Mouse (Mus musculus) ES-CJ7 (cell line): ENCODE data around the gene Nploc4.
"Not testable (repeated sequence)": the region's sequence is repeated elsewhere in the genome, so short reads cannot be mapped to it uniquely, and the experiment has no call there.

Experiments used
- DNase-seq: peaks from one replicate; pipeline ENCODE4 v3.0.0; 2011; ENCODE audit warnings: low read depth, low spot score

The Nploc4 gene

GRCm38 (mm10) chr11:120354304-120355276, 82.9 kb downstream of the Nploc4 start:
- DNase-seq = no peak

- peak; percentile 65 for DNase-seq
Measured at GRCm38 (mm10) chr11:120353500-120354303, 83.8 kb downstream of the Nploc4 start.

- DNase-seq = no peak
Measured at GRCm38 (mm10) chr11:120352571-120353290, 84.8 kb downstream of the Nploc4 start.

- not testable (repeated sequence) for DNase-seq
Measured at GRCm38 (mm10) chr11:120352093-120352350, 85.5 kb downstream of the Nploc4 start.

GRCm38 (mm10) chr11:120351250-120352092, 86.0 kb downstream of the Nploc4 start:
- peak; percentile 33 for DNase-seq

GRCm38 (mm10) chr11:120350711-120351110, 86.8 kb downstream of the Nploc4 start:
- peak; percentile 79 for DNase-seq

GRCm38 (mm10) chr11:120349986-120350702, 87.4 kb downstream of the Nploc4 start:
- peak; percentile 97 for DNase-seq

- peak; percentile 82 for DNase-seq
Measured at GRCm38 (mm10) chr11:120349371-120349985, 88.0 kb downstream of the Nploc4 start.

- DNase-seq = peak; percentile 55
Measured at GRCm38 (mm10) chr11:120348684-120349370, 88.7 kb downstream of the Nploc4 start.

GRCm38 (mm10) chr11:120347791-120348683, 89.5 kb downstream of the Nploc4 start, which contains the start of gene Actg1:
Gene Actg1 (minus strand): TSS chr11:120348542.
- peak; percentile 68 for DNase-seq

- no peak for DNase-seq
Measured at GRCm38 (mm10) chr11:120347301-120347700, 90.2 kb downstream of the Nploc4 start.

GRCm38 (mm10) chr11:120346383-120347034, 91.0 kb downstream of the Nploc4 start:
- DNase-seq = not testable (repeated sequence)

GRCm38 (mm10) chr11:120345067-120345681, 92.3 kb downstream of the Nploc4 start:
- peak; percentile 66 for DNase-seq

GRCm38 (mm10) chr11:120344310-120344920, 93.1 kb downstream of the Nploc4 start:
- DNase-seq = peak; percentile 31

- DNase-seq = peak; percentile 50
Measured at GRCm38 (mm10) chr11:120343519-120344309, 93.8 kb downstream of the Nploc4 start.

GRCm38 (mm10) chr11:120342656-120343160, 94.8 kb downstream of the Nploc4 start:
- DNase-seq = no peak
